ENCODE assay signal across 8 mouse cellular contexts in genomic region chr10:76725682-76726285, GRCm38 (mm10). TPM values are rescaled to one million over a fixed set of nuclear protein-coding genes. Genes with fewer than 3 reads are reported as not detected.
DNase-seq lines count a peak whose midpoint lies in the region; ATAC-seq lines count a peak whose summit lies in the region.

Gene Col6a1 (minus strand): TSS chr10:76726168.

- peak within 1 kb of the TSS; percentile 68 for H3K4me2 ChIP-seq in intestine, embryonic 16.5 days (ENCODE audit: low read depth, low read length)
- peak within 1 kb of the TSS; percentile 29 for H3K4me2 ChIP-seq in liver, embryonic 13.5 days

- peak within 1 kb of the TSS; percentile 69 for H3K27ac ChIP-seq in intestine, embryonic 16.5 days (ENCODE audit: low read length)
- H3K27ac ChIP-seq in liver, embryonic 13.5 days, result no peak within 1 kb of the TSS

- H3K9me3 ChIP-seq in intestine, embryonic 16.5 days (ENCODE audit: control insufficient read depth, low read length), result no peaks in the 10 kb centered on the region
- no peaks in the 10 kb centered on the region for H3K9me3 ChIP-seq in liver, embryonic 13.5 days (replicated peaks)

- no peak for ATAC-seq in frontal cortex, adult (ENCODE audit: low TSS enrichment)
- peak; percentile 66 for ATAC-seq in intestine, embryonic 16.5 days
- no peak for ATAC-seq in liver, embryonic 13.5 days (ENCODE audit: low read depth)
- ATAC-seq in monocyte, adult 5-6 weeks (replicated peaks; ENCODE audit: insufficient number of reproducible peaks, low FRiP score, low TSS enrichment, poor library complexity, severe bottlenecking), result no peak

- WGBS in intestine, embryonic 16.5 days, result 20% methylated on average over 9 of the region's 9 CpGs
- 24% methylated on average over 9 of the region's 9 CpGs for WGBS in liver, embryonic 13.5 days (ENCODE audit: insufficient replicate concordance)

- H3K27me3 ChIP-seq in intestine, embryonic 16.5 days (replicated peaks; ENCODE audit: control insufficient read depth, insufficient read depth, low read length), result no peaks in the 10 kb centered on the region
- no peaks in the 10 kb centered on the region for H3K27me3 ChIP-seq in liver, embryonic 13.5 days

- peak within 1 kb of the TSS; percentile 55 for H3K4me3 ChIP-seq in intestine, embryonic 16.5 days (ENCODE audit: low read length)
- H3K4me3 ChIP-seq in liver, embryonic 13.5 days (replicated peaks), result peak within 1 kb of the TSS; percentile 13; the same call in 1 of the 2 replicates

- no peak for DNase-seq in frontal cortex, adult 2 months (ENCODE audit: extremely low spot score in 1 of 2, low spot score in 1 of 2)
- peak; percentile 66 to 78 for DNase-seq in adrenal gland, postnatal 36 days
- peak; percentile 23 to 51 for DNase-seq in gastrocnemius, postnatal 4 days (ENCODE audit: low spot score in 2 of 2)
- no peak for DNase-seq in liver, embryonic 13.5 days
- DNase-seq in retina, embryonic 14.5 days (ENCODE audit: low spot score), result peak; percentile 70

- peaks cover 4% of the 10 kb centered on the region; the same call in 1 of the 2 replicates for H3K4me1 ChIP-seq in intestine, embryonic 16.5 days (ENCODE audit: control insufficient read depth, insufficient read depth, low read length)
- no peaks in the 10 kb centered on the region for H3K4me1 ChIP-seq in liver, embryonic 13.5 days (replicated peaks)

- peak within 1 kb of the TSS; percentile 81 for H3K9ac ChIP-seq in intestine, embryonic 16.5 days (ENCODE audit: low read depth, low read length)
- H3K9ac ChIP-seq in liver, embryonic 13.5 days, result peak within 1 kb of the TSS; percentile 29; the same call in 1 of the 2 replicates

- peaks cover 13% of the 10 kb centered on the region; the same call in 1 of the 2 replicates for H3K36me3 ChIP-seq in intestine, embryonic 16.5 days (ENCODE audit: control insufficient read depth, insufficient read depth, low read length)
- H3K36me3 ChIP-seq in liver, embryonic 13.5 days, result no peaks in the 10 kb centered on the region

RNA-seq across cellular contexts. Expression of gene Col6a1, which starts in this region (rescaled TPM):
- 169 and 240 TPM in 2 replicates for polyA plus RNA-seq in frontal cortex, adult 2 months (2012; rRNA removed)
- total RNA-seq in adrenal gland, postnatal 36 days (2021), result 100 to 1,000 TPM; 295 to 316 TPM
- 100 to 1,000 TPM; 628 to 701 TPM for total RNA-seq in gastrocnemius, postnatal 4 days (2021)
- polyA plus RNA-seq in intestine, embryonic 16.5 days (2015; fragmentation: Nextera tagmentation; extraction: Ambion mirVana), result 327 and 341 TPM in 2 replicates
- polyA plus RNA-seq in liver, embryonic 13.5 days (2015; fragmentation: Nextera tagmentation; extraction: Ambion mirVana), result 8.7 and 9.2 TPM in 2 replicates
- not detected in 3 replicates for total RNA-seq in monocyte, adult 5-6 weeks (2017)

Comparison
In these comparisons a context has a peak if more than half of its experiments do, and no peak if none do; other contexts are left out.
1. RNA of gene Col6a1 (total RNA-seq): 628 to 701 TPM in gastrocnemius, postnatal 4 days and 295 to 316 TPM in adrenal gland, postnatal 36 days; not detected in monocyte, adult 5-6 weeks; every median in the first group is over 100 times any median in the second.
2. RNA of gene Col6a1 (polyA plus RNA-seq): 327 to 341 TPM in intestine, embryonic 16.5 days and 169 to 240 TPM in frontal cortex, adult 2 months; 8.7 to 9.2 TPM in liver, embryonic 13.5 days; every median in the first group is over 10 times any median in the second.
3. DNase-seq: peak in adrenal gland, postnatal 36 days (2 of 2), gastrocnemius, postnatal 4 days (2 of 2) and retina, embryonic 14.5 days (single experiment); none in frontal cortex, adult 2 months (0 of 2) and liver, embryonic 13.5 days (single experiment).